Mouse (Mus musculus): Measurements from ENCODE around the gene Stk16. TPM values are rescaled to one million over a fixed set of nuclear protein-coding genes. Genes with fewer than 3 reads are reported as not detected.

Stk16 gene
- total and polyA plus RNA-seq, 3 experiments: 48.6 to 67.3 (median 60.6) TPM

- TF ChIP-seq SIN3A (IDR thresholded peaks at IDR 0.05; ENCODE audit: low read length): peak; percentile 14; the same call in 1 of the 2 replicates
- TF ChIP-seq NRF1 (IDR thresholded peaks at IDR 0.05; ENCODE audit: low read depth, low read length): peak; percentile 74
- TF ChIP-seq GABPA (IDR thresholded peaks at IDR 0.05; ENCODE audit: insufficient replicate concordance, low read depth, low read length): peak; percentile 87
- no peak for TF ChIP-seq E2F4 (IDR thresholded peaks at IDR 0.05; ENCODE audit: insufficient replicate concordance, low read depth, low read length)
- peak; percentile 55 for TF ChIP-seq TCF12 (IDR thresholded peaks at IDR 0.05; ENCODE audit: low read depth, low read length)
- TF ChIP-seq ZMIZ1 (IDR thresholded peaks at IDR 0.05; ENCODE audit: low read depth, low read length): peak; percentile 72
- no peak for TF ChIP-seq POLR2AphosphoS2 (IDR thresholded peaks at IDR 0.05; ENCODE audit: low read depth, low read length)
- peak; percentile 50 for TF ChIP-seq ETS1 (conservative IDR thresholded peaks at IDR 0.05; ENCODE audit: low read depth, low read length)
- TF ChIP-seq KAT2A (IDR thresholded peaks at IDR 0.05; ENCODE audit: insufficient replicate concordance, low read length): no peak
- TF ChIP-seq USF2 (conservative IDR thresholded peaks at IDR 0.05; ENCODE audit: low read depth, low read length): no peak
- no peak for TF ChIP-seq SMC3 (IDR thresholded peaks at IDR 0.05; ENCODE audit: low read depth, low read length)
- TF ChIP-seq CHD1 (IDR thresholded peaks at IDR 0.05; ENCODE audit: low read depth, low read length): no peak
- no peak for TF ChIP-seq ZKSCAN1 (IDR thresholded peaks at IDR 0.05; ENCODE audit: borderline replicate concordance, low read depth, low read length)
- TF ChIP-seq ELF1 (IDR thresholded peaks at IDR 0.05; ENCODE audit: low read depth, low read length): 0 out of 2 replicates have a peak, but pooled peaks have one; percentile 25
- no peak for TF ChIP-seq PAX5 (IDR thresholded peaks at IDR 0.05; ENCODE audit: low read length)
- peak; percentile 78 for TF ChIP-seq NELFE (IDR thresholded peaks at IDR 0.05; ENCODE audit: low read depth, low read length)
- TF ChIP-seq CHD2 (IDR thresholded peaks at IDR 0.05; ENCODE audit: low read length): peak; percentile 54
- TF ChIP-seq HCFC1 (IDR thresholded peaks at IDR 0.05; ENCODE audit: low read depth, low read length): peak; percentile 48
- peak; percentile 61; the same call in 1 of the 2 replicates for TF ChIP-seq MEF2A (IDR thresholded peaks at IDR 0.05; ENCODE audit: borderline replicate concordance, low read depth, low read length)
Observed at GRCm38 (mm10) chr1:75236117-75237050, 25.7 kb downstream of the Stk16 start, which contains the start of gene Dnajb2 (continued).

- H3K36me3 ChIP-seq (replicated peaks in 1 of 2; ENCODE audit: control insufficient read depth in 1 of 2, insufficient read depth in 1 of 2, low read length in 1 of 2): peaks cover 33 to 59% of the 10 kb centered on the region in 2 experiments
- no peaks in the 10 kb centered on the region for H3K27me3 ChIP-seq (replicated peaks)
- H3K4me1 ChIP-seq (ENCODE audit: control insufficient read depth in 1 of 2, insufficient read depth in 2 of 2): peaks cover 7 to 27% of the 10 kb centered on the region in 2 experiments
- H3K4me3 ChIP-seq (replicated peaks in 1 of 3; ENCODE audit: low read depth in 2 of 3, low read length in 2 of 3, poor library complexity in 1 of 3): no peak overlapping the region
- TF ChIP-seq MAZ (IDR thresholded peaks at IDR 0.05; ENCODE audit: low read depth, low read length) (no peak), SIN3A (IDR thresholded peaks at IDR 0.05; ENCODE audit: low read length) (no peak), TBP (conservative IDR thresholded peaks at IDR 0.05; ENCODE audit: low read depth, low read length) (no peak), MAX (IDR thresholded peaks at IDR 0.05; ENCODE audit: low read length) (no peak), USF1 (IDR thresholded peaks at IDR 0.05; ENCODE audit: low read depth, low read length) (no peak), MYC (IDR thresholded peaks at IDR 0.05; ENCODE audit: low read depth, low read length) (no peak), IRF4 (IDR thresholded peaks at IDR 0.05; ENCODE audit: low read depth, low read length) (no peak), JUN (IDR thresholded peaks at IDR 0.05; ENCODE audit: insufficient read depth, low read depth, low read length) (no peak), PAX5 (IDR thresholded peaks at IDR 0.05; ENCODE audit: low read length) (no peak), JUND (conservative IDR thresholded peaks at IDR 0.05; ENCODE audit: low read depth, low read length) (no peak), MEF2A (IDR thresholded peaks at IDR 0.05; ENCODE audit: borderline replicate concordance, low read depth, low read length) (no peak), BHLHE40 (IDR thresholded peaks at IDR 0.05; ENCODE audit: low read depth, low read length) (no peak), RAD21 (IDR thresholded peaks at IDR 0.05; ENCODE audit: low read depth, low read length) (no peak), ELF1 (IDR thresholded peaks at IDR 0.05; ENCODE audit: low read depth, low read length) (no peak), HCFC1 (IDR thresholded peaks at IDR 0.05; ENCODE audit: low read depth, low read length) (no peak), POLR2A (IDR thresholded peaks at IDR 0.05; ENCODE audit: low read depth, low read length) (no peak), NELFE (IDR thresholded peaks at IDR 0.05; ENCODE audit: low read depth, low read length) (no peak)
- H3K27ac ChIP-seq (ENCODE audit: insufficient read depth, low read depth): no peak overlapping the region
- in situ Hi-C loops (cut with MboI; ENCODE audit: low pct_ligation_motif_present, low pct_unique_long_range_greater_than_20kb, low sequenced_read_pairs): no loop called here
- no peak overlapping the region for H3K9ac ChIP-seq (ENCODE audit: insufficient read depth, low read depth)
- H3K9me3 ChIP-seq (replicated peaks; ENCODE audit: low read length): no peaks in the 10 kb centered on the region
- dilution Hi-C loops (cut with MboI; ENCODE audit: extremely low pct_ligation_motif_present, extremely low pct_unique_long_range_greater_than_20kb, low sequenced_read_pairs): no loop called here
- H3K79me2 ChIP-seq (replicated peaks; ENCODE audit: control insufficient read depth, extremely low read depth, insufficient read depth, poor library complexity, severe bottlenecking): no peaks in the 10 kb centered on the region; the same call in 1 of the 2 replicates
- no peak for DNase-seq (ENCODE audit: extremely low read depth)
- no peak overlapping the region for H3K4me2 ChIP-seq (ENCODE audit: insufficient read depth, low read depth, poor library complexity, severe bottlenecking)
Observed at GRCm38 (mm10) chr1:75239591-75239990, 29.0 kb downstream of the Stk16 start.
